Mouse (Mus musculus): Measurements from ENCODE around the gene Olfr403. TPM values are rescaled to one million over a fixed set of nuclear protein-coding genes. Genes with fewer than 3 reads are reported as not detected.
"Not testable (repeated sequence)": the region's sequence is repeated elsewhere in the genome, so short reads cannot be mapped to it uniquely, and the experiment has no call there.

Olfr403 gene
- not detected in 2 replicates for polyA plus RNA-seq (2014; fragmentation: Nextera tagmentation; extraction: Ambion mirVana)

DNA sequence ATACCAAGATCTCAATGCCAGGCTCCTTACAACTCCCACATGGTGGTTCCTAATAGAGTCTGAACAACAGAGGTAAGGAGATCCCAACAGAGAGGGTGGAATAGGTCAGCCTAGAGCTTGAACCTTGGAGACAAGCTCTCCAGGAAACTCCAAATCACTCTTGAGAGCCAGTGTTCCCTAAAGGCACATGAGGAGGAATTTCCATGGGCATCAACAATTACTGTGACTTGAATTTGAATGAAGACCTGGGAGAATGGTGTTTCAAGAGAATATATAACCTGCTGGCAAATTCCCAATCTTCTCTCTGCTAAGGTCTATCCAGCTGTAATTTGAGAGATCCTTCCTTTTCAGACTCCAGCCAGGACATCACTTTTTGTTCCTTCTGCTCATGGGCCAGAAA, at the start of gene Olfr403:
Gene Olfr403, plus strand, starts transcription at position 301 of the 400 bp plus-strand sequence.
- DNase-seq (ENCODE audit: low spot score) (no peak), ATAC-seq (no peak)

DNA sequence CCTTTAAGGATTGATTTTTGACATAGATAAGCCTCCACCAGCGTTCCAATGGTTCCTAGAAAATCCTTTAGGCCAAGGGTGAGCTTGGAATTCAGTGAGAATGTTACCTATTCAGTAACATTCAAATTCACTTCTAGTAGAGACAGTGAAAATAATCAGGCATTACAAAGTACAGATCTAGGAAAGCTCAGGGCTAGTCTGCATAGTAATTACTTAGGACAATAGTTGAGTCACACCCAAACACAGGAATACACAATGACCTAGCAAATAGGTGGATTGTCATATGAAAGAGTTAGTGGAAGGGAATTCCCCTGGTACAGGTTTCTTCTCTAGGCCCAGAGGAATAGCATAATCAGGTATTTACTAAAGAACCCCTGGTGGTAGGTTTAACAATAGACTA, 46.0 kb upstream of the Olfr403 start:
- DNase-seq (ENCODE audit: low spot score); H3K4me1 ChIP-seq (ENCODE audit: control insufficient read depth, insufficient read depth, low read length); ATAC-seq; H3K36me3 ChIP-seq (ENCODE audit: control insufficient read depth, insufficient read depth, low read length); H3K27ac ChIP-seq (ENCODE audit: low read depth, low read length); H3K9ac ChIP-seq (ENCODE audit: low read length); H3K27me3 ChIP-seq (replicated peaks; ENCODE audit: control insufficient read depth, insufficient read depth, low read length); H3K4me3 ChIP-seq (ENCODE audit: low read depth, low read length); H3K4me2 ChIP-seq (ENCODE audit: low read length): not testable (repeated sequence)
- peaks cover 14% of the 10 kb centered on the region for H3K9me3 ChIP-seq (replicated peaks; ENCODE audit: control insufficient read depth, low read length)
- WGBS, result 31% methylated on average over 1 of the region's 1 CpGs

More for the DNA sequence above, at the start of gene Olfr403:
- Histone ChIP-seq H3K9ac (ENCODE audit: low read length) (no peak within 1 kb of the TSS), H3K9me3 (replicated peaks; ENCODE audit: control insufficient read depth, low read length) (peaks cover 4% of the 10 kb centered on the region; the same call in 1 of the 2 replicates), H3K36me3 (ENCODE audit: control insufficient read depth, insufficient read depth, low read length) (no peaks in the 10 kb centered on the region), H3K27me3 (replicated peaks; ENCODE audit: control insufficient read depth, insufficient read depth, low read length) (no peaks in the 10 kb centered on the region), H3K4me2 (ENCODE audit: low read length) (no peak within 1 kb of the TSS), H3K4me3 (ENCODE audit: low read depth, low read length) (no peak within 1 kb of the TSS), H3K27ac (ENCODE audit: low read depth, low read length) (no peak within 1 kb of the TSS), H3K4me1 (ENCODE audit: control insufficient read depth, insufficient read depth, low read length) (no peaks in the 10 kb centered on the region)

DNA sequence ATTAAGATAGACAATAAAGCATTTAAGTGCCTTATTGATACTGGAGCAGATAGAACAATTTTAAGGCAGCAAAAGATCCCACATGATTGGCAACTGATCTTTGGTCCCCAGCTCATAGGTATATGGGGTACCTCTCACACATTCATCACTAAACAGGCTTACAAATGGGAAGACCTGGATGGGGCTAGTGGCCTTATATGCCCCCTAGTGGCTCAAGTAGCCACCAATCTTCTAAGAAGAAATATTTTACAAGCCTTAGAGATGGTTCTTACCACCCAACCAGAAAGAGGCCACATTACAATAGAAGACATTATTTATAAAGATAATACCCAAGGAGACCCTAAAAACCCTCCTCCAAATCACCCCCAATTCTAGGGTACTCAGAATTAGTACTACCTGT, 40.2 kb upstream of the Olfr403 start:
- H3K27me3 ChIP-seq (replicated peaks; ENCODE audit: control insufficient read depth, insufficient read depth, low read length), result no peaks in the 10 kb centered on the region
- no peak overlapping the region for H3K4me2 ChIP-seq (ENCODE audit: low read length)
- H3K27ac ChIP-seq (ENCODE audit: low read depth, low read length), result no peak overlapping the region
- peaks cover 3% of the 10 kb centered on the region for H3K9me3 ChIP-seq (replicated peaks; ENCODE audit: control insufficient read depth, low read length)
- H3K36me3 ChIP-seq (ENCODE audit: control insufficient read depth, insufficient read depth, low read length), result no peaks in the 10 kb centered on the region
- no peak overlapping the region for H3K9ac ChIP-seq (ENCODE audit: low read length)
- H3K4me3 ChIP-seq (ENCODE audit: low read depth, low read length), result no peak overlapping the region
- ATAC-seq (no peak), DNase-seq (ENCODE audit: low spot score) (no peak)
- H3K4me1 ChIP-seq (ENCODE audit: control insufficient read depth, insufficient read depth, low read length), result no peaks in the 10 kb centered on the region

DNA sequence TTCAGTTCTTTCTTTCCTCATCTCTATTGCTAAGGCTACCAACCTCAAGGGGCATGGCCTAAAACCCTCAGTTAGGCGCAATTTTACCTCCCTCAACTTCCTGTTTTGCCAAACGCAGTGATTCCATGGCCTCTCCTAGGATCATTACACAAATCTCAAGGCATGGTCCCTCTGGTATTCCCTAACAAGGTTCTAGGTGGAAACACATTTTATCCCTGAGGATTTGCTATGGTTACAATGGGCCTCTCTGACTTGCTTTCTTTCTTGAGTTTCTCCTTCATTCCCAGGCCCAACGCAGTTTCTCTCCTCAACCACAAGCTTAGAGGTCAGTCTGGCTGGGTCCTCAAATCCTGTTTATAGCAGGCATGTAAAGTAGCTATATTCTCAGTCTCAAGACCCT, 32.8 kb upstream of the Olfr403 start, which contains the start of gene Olfr402:
Gene Olfr402, plus strand, starts transcription at position 301 of the 400 bp plus-strand sequence.
- no peak for ATAC-seq
- H3K9ac ChIP-seq (ENCODE audit: low read length), result no peak within 1 kb of the TSS
- H3K4me3 ChIP-seq (ENCODE audit: low read depth, low read length), result no peak within 1 kb of the TSS
- no peak within 1 kb of the TSS for H3K4me2 ChIP-seq (ENCODE audit: low read length)
- WGBS, result 65% methylated on average over 3 of the region's 3 CpGs
- no peak for DNase-seq (ENCODE audit: low spot score)
- no peak within 1 kb of the TSS for H3K27ac ChIP-seq (ENCODE audit: low read depth, low read length)
- no peaks in the 10 kb centered on the region; the same call in 1 of the 2 replicates for H3K9me3 ChIP-seq (replicated peaks; ENCODE audit: control insufficient read depth, low read length)
- H3K4me1 ChIP-seq (ENCODE audit: control insufficient read depth, insufficient read depth, low read length), result no peaks in the 10 kb centered on the region
- H3K27me3 ChIP-seq (replicated peaks; ENCODE audit: control insufficient read depth, insufficient read depth, low read length), result no peaks in the 10 kb centered on the region
- H3K36me3 ChIP-seq (ENCODE audit: control insufficient read depth, insufficient read depth, low read length), result no peaks in the 10 kb centered on the region

DNA sequence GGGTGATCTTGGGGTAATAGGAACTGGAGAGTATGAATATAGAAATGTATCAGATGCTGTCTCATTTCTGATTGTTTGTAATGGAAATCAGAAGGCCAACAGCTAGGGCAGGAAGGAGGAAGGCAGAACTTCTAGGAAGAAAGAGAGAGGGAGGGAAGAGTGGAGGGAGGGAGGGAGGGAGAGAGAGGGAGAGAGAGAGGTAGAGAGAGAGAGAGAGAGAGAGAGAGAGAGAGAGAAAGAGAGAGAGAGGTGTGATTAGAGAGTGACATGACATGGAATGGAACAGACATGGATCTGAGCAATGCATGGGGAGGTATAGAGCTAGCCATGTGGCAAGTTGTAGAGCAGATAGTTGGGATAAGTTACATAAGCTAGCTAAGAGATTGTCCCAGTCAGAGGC, 17.3 kb upstream of the Olfr403 start:
- ATAC-seq (no peak), DNase-seq (ENCODE audit: low spot score) (no peak)
- Histone ChIP-seq H3K27ac (ENCODE audit: low read depth, low read length) (no peak overlapping the region), H3K4me1 (ENCODE audit: control insufficient read depth, insufficient read depth, low read length) (no peaks in the 10 kb centered on the region), H3K36me3 (ENCODE audit: control insufficient read depth, insufficient read depth, low read length) (no peaks in the 10 kb centered on the region), H3K27me3 (replicated peaks; ENCODE audit: control insufficient read depth, insufficient read depth, low read length) (no peaks in the 10 kb centered on the region), H3K9ac (ENCODE audit: low read length) (no peak overlapping the region), H3K4me3 (ENCODE audit: low read depth, low read length) (no peak overlapping the region), H3K9me3 (replicated peaks; ENCODE audit: control insufficient read depth, low read length) (peaks cover 4% of the 10 kb centered on the region; the same call in 1 of the 2 replicates), H3K4me2 (ENCODE audit: low read length) (no peak overlapping the region)

DNA sequence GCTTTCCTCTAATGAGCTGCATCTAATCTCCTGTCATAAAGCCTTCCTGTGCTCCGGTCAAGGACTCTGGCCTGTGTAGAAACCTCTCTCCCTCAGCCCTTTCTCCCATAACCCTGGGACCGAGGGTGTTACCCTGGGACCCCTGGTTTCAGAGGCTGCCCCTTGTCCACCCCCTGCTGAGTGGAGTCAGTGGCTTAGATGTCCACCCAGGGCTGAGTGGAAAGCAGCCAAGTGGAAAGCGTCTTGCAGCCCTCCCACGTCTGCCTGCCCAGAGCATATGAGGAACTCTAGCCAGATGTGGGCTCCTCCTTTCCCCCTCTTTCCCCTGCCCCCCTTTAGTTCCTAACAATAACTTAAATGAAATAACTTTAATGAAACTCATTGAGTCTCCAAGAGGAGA, 2.9 kb upstream of the Olfr403 start:
- WGBS, result 86% methylated on average over 4 of the region's 4 CpGs
- no peak overlapping the region for H3K9ac ChIP-seq (ENCODE audit: low read length)

DNA sequence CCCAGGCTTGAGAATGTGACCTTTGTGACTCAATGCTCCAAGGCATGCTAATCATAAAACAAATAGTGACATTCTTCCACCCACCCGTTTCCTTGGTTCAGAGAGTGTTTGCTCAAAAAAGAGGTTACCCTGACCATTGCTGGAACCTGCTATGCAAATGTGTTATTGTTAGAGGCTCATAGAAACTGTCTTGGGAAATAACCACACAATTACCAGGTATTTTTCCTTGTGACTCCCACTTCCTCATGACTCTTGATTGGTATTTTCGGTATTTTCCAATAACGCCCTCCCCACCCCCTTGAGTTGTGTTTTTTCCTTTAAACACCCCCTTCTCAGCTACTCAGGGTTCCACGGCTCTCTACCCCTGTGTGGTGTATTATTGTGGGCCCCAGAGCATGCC, 2.3 kb upstream of the Olfr403 start:
- no peak for ATAC-seq
- no peak overlapping the region for H3K9ac ChIP-seq (ENCODE audit: low read length)
- no peak overlapping the region for H3K4me3 ChIP-seq (ENCODE audit: low read depth, low read length)
- no peak overlapping the region for H3K4me2 ChIP-seq (ENCODE audit: low read length)
- WGBS, result 78% methylated on average over 4 of the region's 4 CpGs
- H3K4me1 ChIP-seq (ENCODE audit: control insufficient read depth, insufficient read depth, low read length), result no peaks in the 10 kb centered on the region
- peaks cover 4% of the 10 kb centered on the region; the same call in 1 of the 2 replicates for H3K9me3 ChIP-seq (replicated peaks; ENCODE audit: control insufficient read depth, low read length)
- H3K27ac ChIP-seq (ENCODE audit: low read depth, low read length), result no peak overlapping the region
- no peaks in the 10 kb centered on the region for H3K36me3 ChIP-seq (ENCODE audit: control insufficient read depth, insufficient read depth, low read length)
- no peaks in the 10 kb centered on the region for H3K27me3 ChIP-seq (replicated peaks; ENCODE audit: control insufficient read depth, insufficient read depth, low read length)
- no peak for DNase-seq (ENCODE audit: low spot score)

More for the DNA sequence above, 2.9 kb upstream of the Olfr403 start:
- Histone ChIP-seq H3K4me3 (ENCODE audit: low read depth, low read length) (no peak overlapping the region), H3K4me1 (ENCODE audit: control insufficient read depth, insufficient read depth, low read length) (no peaks in the 10 kb centered on the region), H3K27me3 (replicated peaks; ENCODE audit: control insufficient read depth, insufficient read depth, low read length) (no peaks in the 10 kb centered on the region), H3K4me2 (ENCODE audit: low read length) (no peak overlapping the region), H3K9me3 (replicated peaks; ENCODE audit: control insufficient read depth, low read length) (peaks cover 4% of the 10 kb centered on the region; the same call in 1 of the 2 replicates), H3K36me3 (ENCODE audit: control insufficient read depth, insufficient read depth, low read length) (no peaks in the 10 kb centered on the region), H3K27ac (ENCODE audit: low read depth, low read length) (no peak overlapping the region)
- ATAC-seq (no peak), DNase-seq (ENCODE audit: low spot score) (no peak)

DNA sequence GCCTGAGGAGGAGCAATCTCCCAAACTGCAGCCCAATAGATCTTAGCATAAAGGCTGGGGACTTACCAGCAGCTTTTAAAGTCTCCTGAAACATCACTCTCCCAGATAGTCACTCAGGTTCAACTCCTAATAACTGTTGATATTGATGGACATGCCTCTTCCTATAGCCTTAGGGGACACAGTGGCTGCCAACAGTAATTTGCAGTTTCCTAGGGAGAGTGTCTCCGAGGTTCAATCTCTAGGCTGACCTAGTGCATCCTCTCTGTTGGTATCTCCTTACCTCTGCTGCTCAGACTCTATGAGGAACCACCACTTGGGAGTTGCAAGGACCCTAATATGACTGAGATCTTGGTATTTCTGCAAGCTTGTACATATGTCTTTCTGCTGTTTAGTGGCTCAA, 25.2 kb downstream of the Olfr403 start, which contains the start of gene Olfr43:
Gene Olfr43, minus strand, starts transcription at position 101 of the 400 bp plus-strand sequence.
- WGBS, result 57% methylated on average over 1 of the region's 1 CpGs
- Histone ChIP-seq H3K4me3 (ENCODE audit: low read depth, low read length) (no peak within 1 kb of the TSS), H3K9me3 (replicated peaks; ENCODE audit: control insufficient read depth, low read length) (no peaks in the 10 kb centered on the region; the same call in 1 of the 2 replicates), H3K9ac (ENCODE audit: low read length) (no peak within 1 kb of the TSS), H3K27ac (ENCODE audit: low read depth, low read length) (no peak within 1 kb of the TSS), H3K4me1 (ENCODE audit: control insufficient read depth, insufficient read depth, low read length) (no peaks in the 10 kb centered on the region), H3K36me3 (ENCODE audit: control insufficient read depth, insufficient read depth, low read length) (no peaks in the 10 kb centered on the region), H3K4me2 (ENCODE audit: low read length) (no peak within 1 kb of the TSS), H3K27me3 (replicated peaks; ENCODE audit: control insufficient read depth, insufficient read depth, low read length) (no peaks in the 10 kb centered on the region)
- ATAC-seq, result no peak
- no peak for DNase-seq (ENCODE audit: low spot score)

DNA sequence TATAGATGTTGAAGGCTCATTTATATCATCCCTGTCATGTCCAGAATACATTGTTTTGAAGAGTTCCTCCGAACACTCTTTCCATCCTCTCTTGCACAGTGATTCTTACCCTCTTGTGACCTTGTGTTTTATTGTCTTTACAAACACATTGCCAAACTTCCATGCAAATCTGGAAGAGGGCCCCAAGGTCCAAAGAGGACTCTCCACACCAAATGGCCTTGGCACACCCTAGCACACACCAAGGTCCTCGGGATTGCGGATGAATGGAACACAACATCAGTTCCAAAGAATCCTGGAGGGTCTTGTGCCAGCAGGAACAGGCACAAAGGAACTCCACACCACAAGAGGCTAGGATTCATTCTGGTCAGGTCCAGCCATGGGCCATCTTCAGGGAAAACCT, 55.2 kb downstream of the Olfr403 start:
- no peak overlapping the region for H3K4me3 ChIP-seq (ENCODE audit: low read depth, low read length)
- DNase-seq (ENCODE audit: low spot score) (no peak), ATAC-seq (no peak)
- H3K36me3 ChIP-seq (ENCODE audit: control insufficient read depth, insufficient read depth, low read length), result no peaks in the 10 kb centered on the region
- 90% methylated on average over 3 of the region's 3 CpGs for WGBS
- H3K9ac ChIP-seq (ENCODE audit: low read length), result no peak overlapping the region
- H3K27me3 ChIP-seq (replicated peaks; ENCODE audit: control insufficient read depth, insufficient read depth, low read length), result no peaks in the 10 kb centered on the region
- no peak overlapping the region for H3K27ac ChIP-seq (ENCODE audit: low read depth, low read length)
- H3K4me2 ChIP-seq (ENCODE audit: low read length), result no peak overlapping the region
- H3K9me3 ChIP-seq (replicated peaks; ENCODE audit: control insufficient read depth, low read length), result peaks cover 7% of the 10 kb centered on the region; the same call in 1 of the 2 replicates
- no peaks in the 10 kb centered on the region for H3K4me1 ChIP-seq (ENCODE audit: control insufficient read depth, insufficient read depth, low read length)
